Mouse (Mus musculus) CH12.LX (cell line): ENCODE data around the gene Acot12.

ENCODE experiments used
- CTCF ChIP-seq, 2 experiments: IDR thresholded peaks in 1 of 2; conservative IDR thresholded peaks in 1 of 2; 2 replicates each; pipeline ENCODE4 v1.5.1; 2011 to 2012; ENCODE audit warnings: low read depth in 2 of 2, low read length in 2 of 2, improper control_type of control experiment in 1 of 2, inconsistent platforms in 1 of 2, mild to moderate bottlenecking in 1 of 2, moderate library complexity in 1 of 2
- EP300 ChIP-seq: IDR thresholded peaks from 2 replicates; pipeline ENCODE4 v1.6.1; 2011; ENCODE audit warnings: low read length, improper control_type of control experiment
- JUND ChIP-seq: conservative IDR thresholded peaks from 2 replicates; pipeline ENCODE4 v1.6.1; 2011; ENCODE audit warnings: low read depth, low read length, improper control_type of control experiment
- POLR2A ChIP-seq: IDR thresholded peaks from 2 replicates; pipeline ENCODE4 v1.6.1; 2011; ENCODE audit warnings: low read depth, mild to moderate bottlenecking, improper control_type of control experiment, low read length
- POLR2AphosphoS2 ChIP-seq: IDR thresholded peaks from 2 replicates; pipeline ENCODE4 v1.6.1; 2011; ENCODE audit warnings: low read depth, low read length, improper control_type of control experiment

GRCm38 (mm10) chr13:91754762-91755161, 13.4 kb downstream of the Acot12 start:
- TF ChIP-seq POLR2A (no peak), EP300 (no peak), JUND (no peak), CTCF (conservative IDR thresholded peaks at IDR 0.05 in 1 of 2, IDR thresholded peaks at IDR 0.05 in 1 of 2; ENCODE audit: low read depth in 2 of 2, low read length in 2 of 2) (no peak), POLR2AphosphoS2 (no peak)
